Mouse (Mus musculus) kidney, postnatal 10 days (tissue): ENCODE measurements around the gene Rdh12.
"Not testable (repeated sequence)": the region's sequence is repeated elsewhere in the genome, so short reads cannot be mapped to it uniquely, and the experiment has no call there.

Experiments
- DNase-seq: peaks from one replicate; pipeline ENCODE4 v3.0.0; 2021; ENCODE audit warnings: mixed read lengths

Rdh12 gene

GRCm38 (mm10) chr12:79208703-79209464 lies at the start of gene Rdh12:
Gene Rdh12 (plus strand): TSS chr12:79208914.
- DNase-seq = peak; percentile 46

- DNase-seq = no peak
Observed at GRCm38 (mm10) chr12:79162876-79163275, 45.8 kb upstream of the Rdh12 start.

GRCm38 (mm10) chr12:79169173-79169572 lies 39.5 kb upstream of the Rdh12 start:
- no peak for DNase-seq

GRCm38 (mm10) chr12:79170421-79170820 lies 38.3 kb upstream of the Rdh12 start:
- no peak for DNase-seq

GRCm38 (mm10) chr12:79171269-79171995 lies 37.3 kb upstream of the Rdh12 start:
- no peak for DNase-seq

GRCm38 (mm10) chr12:79172019-79172941 lies 36.4 kb upstream of the Rdh12 start, which contains the start of gene Vti1b:
Gene Vti1b (minus strand): TSS chr12:79172667.
- DNase-seq = peak; percentile 92

GRCm38 (mm10) chr12:79173721-79174120 lies 35.0 kb upstream of the Rdh12 start:
- DNase-seq = peak; percentile 19

GRCm38 (mm10) chr12:79175998-79176397 lies 32.7 kb upstream of the Rdh12 start:
- no peak for DNase-seq

- DNase-seq = not testable (repeated sequence)
Observed at GRCm38 (mm10) chr12:79185160-79185559, 23.6 kb upstream of the Rdh12 start.

GRCm38 (mm10) chr12:79190931-79191673 lies 17.6 kb upstream of the Rdh12 start:
- DNase-seq = peak; percentile 70

GRCm38 (mm10) chr12:79191701-79192100 lies 17.0 kb upstream of the Rdh12 start:
- peak; percentile 85 for DNase-seq

GRCm38 (mm10) chr12:79192193-79192592 lies 16.5 kb upstream of the Rdh12 start, which contains the start of gene Rdh11:
Gene Rdh11 (minus strand): TSS chr12:79192293.
- no peak for DNase-seq

- DNase-seq = peak; percentile 88
Observed at GRCm38 (mm10) chr12:79193441-79193840, 15.3 kb upstream of the Rdh12 start.

GRCm38 (mm10) chr12:79197105-79197504 lies 11.6 kb upstream of the Rdh12 start:
- no peak for DNase-seq

- DNase-seq = no peak
Observed at GRCm38 (mm10) chr12:79201882-79202281, 6.8 kb upstream of the Rdh12 start.

- DNase-seq = no peak
Observed at GRCm38 (mm10) chr12:79211447-79211846, 2.7 kb downstream of the Rdh12 start.

- DNase-seq = no peak
Observed at GRCm38 (mm10) chr12:79217511-79217910, 8.8 kb downstream of the Rdh12 start.

GRCm38 (mm10) chr12:79235485-79236080 lies 26.9 kb downstream of the Rdh12 start:
- DNase-seq = no peak

GRCm38 (mm10) chr12:79241985-79242384 lies 33.3 kb downstream of the Rdh12 start:
- DNase-seq = no peak

GRCm38 (mm10) chr12:79242921-79243320 lies 34.2 kb downstream of the Rdh12 start:
- no peak for DNase-seq

- no peak for DNase-seq
Observed at GRCm38 (mm10) chr12:79248110-79248509, 39.4 kb downstream of the Rdh12 start.
